Mouse (Mus musculus): Measurements from ENCODE around the gene Gm49601. TPM values are rescaled to one million over a fixed set of nuclear protein-coding genes. Genes with fewer than 3 reads are reported as not detected.

Gene Gm49601
- polyA plus RNA-seq, 1 experiment from 2014 or later = 2.4 TPM

DNA sequence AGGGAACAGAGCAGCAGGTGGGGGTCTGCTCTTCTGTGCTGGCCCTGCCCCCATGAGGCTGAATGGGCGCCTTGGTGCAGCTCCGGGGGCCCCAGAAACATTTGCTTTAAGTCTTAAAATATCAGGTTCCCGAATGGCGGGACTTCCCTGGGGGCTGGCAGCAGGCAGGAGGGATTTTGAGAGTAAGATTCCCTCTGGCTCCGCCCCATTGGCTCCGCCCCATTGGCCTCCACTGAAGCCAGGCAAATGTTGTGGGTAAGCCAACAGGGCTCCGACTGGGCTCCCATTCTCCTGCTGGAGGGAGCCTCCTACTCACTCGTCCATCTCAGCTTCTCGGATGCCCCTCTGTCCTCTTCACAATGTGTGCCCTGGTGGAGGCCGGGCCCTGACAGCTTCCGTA lies 18.0 kb downstream of the Gm49601 start:
- Histone ChIP-seq H3K4me2 (ENCODE audit: low read depth, severe bottlenecking) (peak overlapping the region; percentile 41), H3K4me3 (ENCODE audit: low read depth, low read length) (no peak overlapping the region), H3K9me3 (ENCODE audit: control insufficient read depth, low read length) (no peaks in the 10 kb centered on the region), H3K9ac (ENCODE audit: low read length) (peak overlapping the region; percentile 22; the same call in 1 of the 2 replicates), H3K27ac (replicated peaks; ENCODE audit: low read depth, low read length) (no peak overlapping the region), H3K36me3 (ENCODE audit: control insufficient read depth, insufficient read depth, low read length) (no peaks in the 10 kb centered on the region), H3K4me1 (ENCODE audit: control insufficient read depth, insufficient read depth, low read length) (peaks cover 22% of the 10 kb centered on the region), H3K27me3 (ENCODE audit: control insufficient read depth, insufficient read depth, low read length) (peaks cover 17% of the 10 kb centered on the region)
- DNase-seq (ENCODE audit: low spot score) (peak; percentile 59), ATAC-seq (ENCODE audit: insufficient number of reproducible peaks, low FRiP score, low TSS enrichment, low read depth) (0 out of 2 replicates have a peak, but pooled peaks have one; percentile 24)
- WGBS = 10% methylated on average over 11 of the region's 11 CpGs

GRCm38 (mm10) chr16:18605705-18606104 lies 20.5 kb downstream of the Gm49601 start:
- H3K4me1 ChIP-seq (ENCODE audit: control insufficient read depth, insufficient read depth, low read length) = peaks cover 17% of the 10 kb centered on the region; the same call in 1 of the 2 replicates
- H3K27me3 ChIP-seq (ENCODE audit: control insufficient read depth, insufficient read depth, low read length) = peaks cover 15% of the 10 kb centered on the region
- ATAC-seq (ENCODE audit: insufficient number of reproducible peaks, low FRiP score, low TSS enrichment, low read depth) = no peak
- no peak overlapping the region for H3K4me3 ChIP-seq (ENCODE audit: low read depth, low read length)
- no peak overlapping the region for H3K27ac ChIP-seq (replicated peaks; ENCODE audit: low read depth, low read length)
- no peak overlapping the region for H3K9ac ChIP-seq (ENCODE audit: low read length)
- no peaks in the 10 kb centered on the region for H3K9me3 ChIP-seq (ENCODE audit: control insufficient read depth, low read length)
- no peak overlapping the region for H3K4me2 ChIP-seq (ENCODE audit: low read depth, severe bottlenecking)
- DNase-seq (ENCODE audit: low spot score) = no peak
- 74% methylated on average over 5 of the region's 5 CpGs for WGBS
- no peaks in the 10 kb centered on the region for H3K36me3 ChIP-seq (ENCODE audit: control insufficient read depth, insufficient read depth, low read length)

DNA sequence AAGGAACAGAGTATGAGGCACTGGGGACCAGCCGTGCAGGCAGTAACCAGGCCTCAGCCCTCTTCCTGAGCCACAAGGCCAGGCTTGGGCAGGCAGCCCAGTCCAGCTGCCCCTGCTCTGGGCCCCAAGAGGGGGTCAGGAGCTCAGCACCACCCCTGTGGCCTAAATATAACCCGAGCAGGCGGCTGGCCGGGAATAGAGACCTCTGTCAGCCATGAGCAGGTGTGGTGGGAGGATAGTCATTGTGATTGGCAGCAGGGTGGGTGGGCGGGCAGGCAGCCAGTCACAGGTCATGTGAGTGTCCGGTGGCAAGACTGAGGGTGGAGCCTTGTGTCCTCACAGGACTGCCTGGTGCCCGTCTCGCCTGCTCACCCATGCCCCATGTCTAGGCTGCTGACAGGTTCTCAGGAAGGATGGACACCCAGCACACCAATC lies 21.9 kb downstream of the Gm49601 start:
- Histone ChIP-seq H3K4me3 (ENCODE audit: low read depth, low read length) (no peak overlapping the region), H3K9ac (ENCODE audit: low read length) (no peak overlapping the region), H3K27ac (replicated peaks; ENCODE audit: low read depth, low read length) (no peak overlapping the region), H3K36me3 (ENCODE audit: control insufficient read depth, insufficient read depth, low read length) (no peaks in the 10 kb centered on the region), H3K9me3 (ENCODE audit: control insufficient read depth, low read length) (no peaks in the 10 kb centered on the region), H3K4me2 (ENCODE audit: low read depth, severe bottlenecking) (no peak overlapping the region), H3K27me3 (ENCODE audit: control insufficient read depth, insufficient read depth, low read length) (peaks cover 9% of the 10 kb centered on the region), H3K4me1 (ENCODE audit: control insufficient read depth, insufficient read depth, low read length) (peaks cover 17% of the 10 kb centered on the region; the same call in 1 of the 2 replicates)
- 54% methylated on average over 8 of the region's 8 CpGs for WGBS
- DNase-seq (ENCODE audit: low spot score) (no peak), ATAC-seq (ENCODE audit: insufficient number of reproducible peaks, low FRiP score, low TSS enrichment, low read depth) (0 out of 2 replicates have a peak, but pooled peaks have one; percentile 3)

DNA sequence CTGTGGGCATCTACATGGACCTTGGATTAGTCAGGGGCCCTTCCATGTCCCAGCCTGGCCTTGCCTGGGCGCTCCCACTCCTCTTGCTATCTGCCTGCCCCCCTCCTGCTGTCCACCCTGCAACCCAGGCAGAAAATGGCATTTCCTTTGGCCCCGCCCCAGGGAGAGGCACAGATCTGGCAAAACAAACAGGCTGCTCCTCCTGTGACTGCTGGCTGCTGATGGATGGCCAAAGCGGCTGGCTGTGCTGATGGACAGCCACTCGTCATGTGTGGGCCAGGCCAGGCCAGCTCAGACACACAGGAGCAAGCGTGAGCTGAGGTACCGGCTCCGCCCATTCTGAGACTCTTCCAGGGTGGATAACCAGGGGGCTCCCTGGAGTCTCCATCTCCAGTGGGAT lies 24.8 kb downstream of the Gm49601 start:
- H3K27me3 ChIP-seq (ENCODE audit: control insufficient read depth, insufficient read depth, low read length) = no peaks in the 10 kb centered on the region; the same call in 1 of the 2 replicates
- no peaks in the 10 kb centered on the region for H3K9me3 ChIP-seq (ENCODE audit: control insufficient read depth, low read length)
- DNase-seq (ENCODE audit: low spot score) (no peak), ATAC-seq (ENCODE audit: insufficient number of reproducible peaks, low FRiP score, low TSS enrichment, low read depth) (no peak)
- H3K27ac ChIP-seq (replicated peaks; ENCODE audit: low read depth, low read length) = 0 out of 2 replicates have a peak overlapping the region, but pooled peaks have one; percentile 21
- H3K36me3 ChIP-seq (ENCODE audit: control insufficient read depth, insufficient read depth, low read length) = no peaks in the 10 kb centered on the region
- no peak overlapping the region for H3K4me3 ChIP-seq (ENCODE audit: low read depth, low read length)
- 72% methylated on average over 7 of the region's 7 CpGs for WGBS
- H3K9ac ChIP-seq (ENCODE audit: low read length) = no peak overlapping the region
- no peak overlapping the region for H3K4me2 ChIP-seq (ENCODE audit: low read depth, severe bottlenecking)
- peaks cover 14% of the 10 kb centered on the region; the same call in 1 of the 2 replicates for H3K4me1 ChIP-seq (ENCODE audit: control insufficient read depth, insufficient read depth, low read length)

- Histone ChIP-seq H3K27ac (replicated peaks; ENCODE audit: low read depth, low read length) (no peak overlapping the region), H3K4me1 (ENCODE audit: control insufficient read depth, insufficient read depth, low read length) (peaks cover 14% of the 10 kb centered on the region; the same call in 1 of the 2 replicates), H3K36me3 (ENCODE audit: control insufficient read depth, insufficient read depth, low read length) (no peaks in the 10 kb centered on the region), H3K9me3 (ENCODE audit: control insufficient read depth, low read length) (no peaks in the 10 kb centered on the region), H3K27me3 (ENCODE audit: control insufficient read depth, insufficient read depth, low read length) (peaks cover 8% of the 10 kb centered on the region), H3K4me2 (ENCODE audit: low read depth, severe bottlenecking) (no peak overlapping the region), H3K4me3 (ENCODE audit: low read depth, low read length) (no peak overlapping the region), H3K9ac (ENCODE audit: low read length) (no peak overlapping the region)
- DNase-seq (ENCODE audit: low spot score) = no peak
- ATAC-seq (ENCODE audit: insufficient number of reproducible peaks, low FRiP score, low TSS enrichment, low read depth) = no peak
- 67% methylated on average over 3 of the region's 3 CpGs for WGBS
These were observed 28.2 kb downstream of the Gm49601 start for GRCm38 (mm10) chr16:18598006-18598405.

GRCm38 (mm10) chr16:18596255-18596654 lies 30.0 kb downstream of the Gm49601 start:
- Histone ChIP-seq H3K4me3 (ENCODE audit: low read depth, low read length) (no peak overlapping the region), H3K27me3 (ENCODE audit: control insufficient read depth, insufficient read depth, low read length) (peaks cover 21% of the 10 kb centered on the region), H3K9ac (ENCODE audit: low read length) (no peak overlapping the region), H3K4me1 (ENCODE audit: control insufficient read depth, insufficient read depth, low read length) (peaks cover 7% of the 10 kb centered on the region), H3K9me3 (ENCODE audit: control insufficient read depth, low read length) (no peaks in the 10 kb centered on the region), H3K36me3 (ENCODE audit: control insufficient read depth, insufficient read depth, low read length) (no peaks in the 10 kb centered on the region), H3K4me2 (ENCODE audit: low read depth, severe bottlenecking) (no peak overlapping the region), H3K27ac (replicated peaks; ENCODE audit: low read depth, low read length) (no peak overlapping the region)
- peak; percentile 4; the same call in 1 of the 2 replicates for ATAC-seq (ENCODE audit: insufficient number of reproducible peaks, low FRiP score, low TSS enrichment, low read depth)
- WGBS = 33% methylated on average over 5 of the region's 5 CpGs
- no peak for DNase-seq (ENCODE audit: low spot score)

GRCm38 (mm10) chr16:18593930-18594329 lies 32.3 kb downstream of the Gm49601 start:
- Histone ChIP-seq H3K4me1 (ENCODE audit: control insufficient read depth, insufficient read depth, low read length) (peaks cover 13% of the 10 kb centered on the region; the same call in 1 of the 2 replicates), H3K9me3 (ENCODE audit: control insufficient read depth, low read length) (no peaks in the 10 kb centered on the region), H3K27me3 (ENCODE audit: control insufficient read depth, insufficient read depth, low read length) (peaks cover 44% of the 10 kb centered on the region), H3K9ac (ENCODE audit: low read length) (no peak overlapping the region), H3K4me2 (ENCODE audit: low read depth, severe bottlenecking) (no peak overlapping the region), H3K4me3 (ENCODE audit: low read depth, low read length) (no peak overlapping the region), H3K27ac (replicated peaks; ENCODE audit: low read depth, low read length) (no peak overlapping the region), H3K36me3 (ENCODE audit: control insufficient read depth, insufficient read depth, low read length) (no peaks in the 10 kb centered on the region)
- no peak for DNase-seq (ENCODE audit: low spot score)
- no peak for ATAC-seq (ENCODE audit: insufficient number of reproducible peaks, low FRiP score, low TSS enrichment, low read depth)
- WGBS = 80% methylated on average over 2 of the region's 2 CpGs

GRCm38 (mm10) chr16:18591047-18592018 lies 34.9 kb downstream of the Gm49601 start:
- peaks cover 28% of the 10 kb centered on the region for H3K4me1 ChIP-seq (ENCODE audit: control insufficient read depth, insufficient read depth, low read length)
- peak overlapping the region; percentile 21 for H3K4me3 ChIP-seq (ENCODE audit: low read depth, low read length)
- peaks cover 63% of the 10 kb centered on the region for H3K27me3 ChIP-seq (ENCODE audit: control insufficient read depth, insufficient read depth, low read length)
- peak overlapping the region; percentile 27 for H3K9ac ChIP-seq (ENCODE audit: low read length)
- H3K4me2 ChIP-seq (ENCODE audit: low read depth, severe bottlenecking) = peak overlapping the region; percentile 38
- H3K9me3 ChIP-seq (ENCODE audit: control insufficient read depth, low read length) = no peaks in the 10 kb centered on the region
- H3K36me3 ChIP-seq (ENCODE audit: control insufficient read depth, insufficient read depth, low read length) = no peaks in the 10 kb centered on the region
- H3K27ac ChIP-seq (replicated peaks; ENCODE audit: low read depth, low read length) = no peak overlapping the region
- ATAC-seq (ENCODE audit: insufficient number of reproducible peaks, low FRiP score, low TSS enrichment, low read depth) = no peak
- WGBS = under 1% methylated on average over 59 of the region's 59 CpGs
- DNase-seq (ENCODE audit: low spot score) = peak; percentile 79

Data from limb, embryonic 11.5 days (tissue).